8 mouse cellular contexts compared by ENCODE assay signal in genomic region chr3:131320184-131320583, GRCm38 (mm10). TPM values are rescaled to one million over a fixed set of nuclear protein-coding genes. Genes with fewer than 3 reads are reported as not detected.
DNase-seq lines count a peak whose midpoint lies in the region.

No protein-coding gene starts in this region.

- peak; percentile 83 for DNase-seq in ES-CJ7 (ENCODE audit: low read depth, low spot score)
- DNase-seq in adrenal gland, postnatal 25 days = peak; percentile 82
- peak; percentile 72 for DNase-seq in embryo, embryonic 9.5 days (ENCODE audit: extremely low spot score)
- DNase-seq in heart, postnatal 14 days = peak; percentile 79 to 90
- DNase-seq in layer of hippocampus, postnatal 14 days (ENCODE audit: low spot score in 2 of 2) = peak; percentile 78 to 82
- DNase-seq in lung, postnatal 4 days = peak; percentile 66 to 80
- DNase-seq in right cerebral cortex, postnatal 25 days = peak; percentile 53
- peak; percentile 68 to 83 for DNase-seq in urinary bladder, postnatal 4 days (ENCODE audit: low spot score in 2 of 2)

- intact Hi-C loops in heart, postnatal 14 days (cut with DNase I) = loop anchor here (1.0 kb wide), 1 partner anchor 232 kb away; no protein-coding TSS in a partner anchor

RNA-seq across cellular contexts. Expression of gene Cyp2u1, which starts 17.2 kb away (rescaled TPM):
- total RNA-seq in adrenal gland, postnatal 25 days (2021) = 20.8 and 24.4 TPM in 2 replicates
- 10 to 100 TPM; 27.8 to 30.0 TPM for total RNA-seq in heart, postnatal 14 days (2021)
- 10 to 100 TPM; 15.1 to 15.3 TPM for total RNA-seq in layer of hippocampus, postnatal 14 days (2021)

RNA-seq across cellular contexts. Expression of gene Hadh, which starts 48.3 kb away (rescaled TPM):
- total RNA-seq in adrenal gland, postnatal 25 days (2021) = 400 and 413 TPM in 2 replicates
- total RNA-seq in heart, postnatal 14 days (2021) = 100 to 1,000 TPM; 631 to 633 TPM
- 10 to 100 TPM; 27.1 to 30.9 TPM for total RNA-seq in layer of hippocampus, postnatal 14 days (2021)

Comparison
In these comparisons a context has a peak if more than half of its experiments do, and no peak if none do; other contexts are left out.
1. Peak in every context shown above with its lines: DNase-seq.
2. RNA of gene Hadh, which starts 48.3 kb away (total RNA-seq): 631 to 633 TPM in heart, postnatal 14 days and 400 to 413 TPM in adrenal gland, postnatal 25 days; 27.1 to 30.9 TPM in layer of hippocampus, postnatal 14 days; every median in the first group is over 10 times any median in the second.